Mouse (Mus musculus) urinary bladder, postnatal 0 days (tissue): Measurements from ENCODE around the gene Olfr813. TPM values are rescaled to one million over a fixed set of nuclear protein-coding genes. Genes with fewer than 3 reads are reported as not detected.

Source experiments
- polyA plus RNA-seq: library from polyadenylated mRNA; unstranded; fragments of >200 nt; fragmentation: Nextera tagmentation; extraction: Ambion mirVana; gene quantifications from 2 replicates; pipeline ENCODE4 v1.2.1, GENCODE M21; 2015

Gene Olfr813
- not detected in 2 replicates for polyA plus RNA-seq

DNA sequence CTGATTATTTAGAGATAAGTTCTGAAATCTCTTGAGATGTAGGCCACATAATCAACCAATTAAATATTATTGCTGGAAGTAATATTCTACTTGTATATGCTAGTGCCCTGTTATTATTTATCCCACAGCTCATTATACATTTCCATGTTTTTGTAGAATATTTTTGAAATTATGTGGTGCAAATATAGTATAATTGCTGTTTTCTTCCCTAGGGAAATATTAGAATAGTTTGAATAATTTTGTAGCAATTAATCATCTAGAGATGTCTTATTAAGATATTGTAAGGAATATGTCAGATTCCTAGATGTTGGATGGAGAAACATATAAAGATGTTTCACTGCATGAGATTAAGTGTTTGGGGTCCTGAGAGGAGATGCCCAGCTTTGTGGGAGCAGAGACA, at the start of gene Olfr813:
Olfr813 (plus strand) TSS at position 301 of the 400 bp plus-strand sequence.

DNA sequence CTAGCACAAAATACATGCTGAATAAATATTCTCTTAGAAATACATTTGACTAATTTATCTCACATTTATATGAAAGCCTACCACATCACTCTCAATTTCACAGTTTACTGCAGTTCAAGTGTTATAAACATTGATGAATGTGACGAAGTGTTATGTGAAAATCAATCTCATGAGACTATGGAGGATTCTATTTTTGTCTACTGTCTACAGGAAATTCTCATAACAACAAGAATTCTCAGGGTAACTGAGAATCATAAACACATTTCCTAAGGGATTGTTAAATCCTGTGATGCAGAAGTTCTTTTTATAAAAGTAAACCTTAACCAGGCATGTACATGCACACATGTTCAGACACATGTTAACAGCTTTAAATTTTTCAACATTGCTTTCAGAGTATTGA, 9.2 kb upstream of the Olfr813 start, which contains the start of gene Olfr812:
Olfr812 (minus strand) TSS at position 101 of the 400 bp plus-strand sequence.

DNA sequence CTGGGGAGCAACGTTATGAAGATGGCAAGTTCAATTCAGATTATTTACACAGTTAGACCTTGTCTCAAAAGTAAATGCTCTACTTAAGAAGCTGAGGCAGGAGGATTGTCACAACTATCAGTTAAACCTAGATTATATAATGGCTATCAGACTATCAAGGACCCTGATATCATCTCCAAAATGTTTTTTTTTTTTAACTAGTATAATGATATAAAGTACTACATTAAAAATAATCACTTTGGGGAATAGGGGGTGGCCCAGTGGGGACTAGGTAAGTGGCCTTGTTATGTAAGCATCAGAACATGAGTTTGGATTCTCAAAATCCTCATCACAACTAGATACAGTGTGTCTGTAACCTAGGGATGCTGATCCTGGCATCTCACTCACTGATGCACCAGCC, 24.6 kb downstream of the Olfr813 start, which contains the start of gene Olfr814:
Olfr814 (minus strand) TSS at position 101 of the 400 bp plus-strand sequence.

DNA sequence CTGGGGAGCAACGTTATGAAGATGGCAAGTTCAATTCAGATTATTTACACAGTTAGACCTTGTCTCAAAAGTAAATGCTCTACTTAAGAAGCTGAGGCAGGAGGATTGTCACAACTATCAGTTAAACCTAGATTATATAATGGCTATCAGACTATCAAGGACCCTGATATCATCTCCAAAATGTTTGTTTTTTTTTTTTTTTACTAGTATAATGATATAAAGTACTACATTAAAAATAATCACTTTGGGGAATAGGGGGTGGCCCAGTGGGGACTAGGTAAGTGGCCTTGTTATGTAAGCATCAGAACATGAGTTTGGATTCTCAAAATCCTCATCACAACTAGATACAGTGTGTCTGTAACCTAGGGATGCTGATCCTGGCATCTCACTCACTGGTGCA, 50.6 kb downstream of the Olfr813 start, which contains the start of gene Olfr815:
Olfr815 (minus strand) TSS at position 101 of the 400 bp plus-strand sequence.

Other genes starting within 250 kb of the Olfr813 start
- not detected in 2 replicates for gene Olfr796, start 242.8 kb upstream of the Olfr813 start, polyA plus RNA-seq
- not detected in 2 replicates for gene Olfr798, start 227.4 kb upstream of the Olfr813 start, polyA plus RNA-seq
- gene Olfr799, start 217.9 kb upstream of the Olfr813 start, polyA plus RNA-seq: not detected in 2 replicates
- gene Olfr800, start 197.7 kb upstream of the Olfr813 start, polyA plus RNA-seq: not detected in 2 replicates
- gene Olfr801, start 181.5 kb upstream of the Olfr813 start, polyA plus RNA-seq: not detected in 2 replicates
- not detected in 2 replicates for gene Olfr802, start 167.2 kb upstream of the Olfr813 start, polyA plus RNA-seq
- not detected in 2 replicates for gene Olfr803, start 161.1 kb upstream of the Olfr813 start, polyA plus RNA-seq
- not detected in 2 replicates for gene Olfr804, start 152.2 kb upstream of the Olfr813 start, polyA plus RNA-seq
- gene Olfr805, start 126.0 kb upstream of the Olfr813 start, polyA plus RNA-seq: not detected in 2 replicates
- gene Olfr806, start 113.4 kb upstream of the Olfr813 start, polyA plus RNA-seq: not detected in 2 replicates
- gene Olfr807, start 97.6 kb upstream of the Olfr813 start, polyA plus RNA-seq: not detected in 2 replicates
- gene Olfr808, start 89.9 kb upstream of the Olfr813 start, polyA plus RNA-seq: not detected in 2 replicates
- not detected in 2 replicates for gene Olfr809, start 80.7 kb upstream of the Olfr813 start, polyA plus RNA-seq
- not detected in 2 replicates for gene Olfr810, start 60.5 kb upstream of the Olfr813 start, polyA plus RNA-seq
- gene Olfr811, start 51.0 kb upstream of the Olfr813 start, polyA plus RNA-seq: not detected in 2 replicates
- gene Olfr812, start 9.3 kb upstream of the Olfr813 start, polyA plus RNA-seq: not detected in 2 replicates
- gene Olfr814, start 24.5 kb downstream of the Olfr813 start, polyA plus RNA-seq: not detected in 2 replicates
- not detected in 2 replicates for gene Olfr815, start 50.5 kb downstream of the Olfr813 start, polyA plus RNA-seq
- gene Olfr816, start 60.2 kb downstream of the Olfr813 start, polyA plus RNA-seq: not detected in 2 replicates
- gene Olfr818, start 93.7 kb downstream of the Olfr813 start, polyA plus RNA-seq: not detected in 2 replicates
- gene Olfr819, start 111.9 kb downstream of the Olfr813 start, polyA plus RNA-seq: not detected in 2 replicates
- not detected in 2 replicates for gene Olfr247, start 120.8 kb downstream of the Olfr813 start, polyA plus RNA-seq
- gene Gm10310, start 129.7 kb downstream of the Olfr813 start, polyA plus RNA-seq: not detected in 2 replicates
- not detected in 2 replicates for gene Olfr820, start 157.3 kb downstream of the Olfr813 start, polyA plus RNA-seq
- gene Olfr821, start 175.0 kb downstream of the Olfr813 start, polyA plus RNA-seq: not detected in 2 replicates
- not detected in 2 replicates for gene Olfr822, start 215.8 kb downstream of the Olfr813 start, polyA plus RNA-seq